Mouse (Mus musculus) left cerebral cortex, adult 8-10 months (tissue): ENCODE data around the gene Pigm. TPM values are rescaled to one million over a fixed set of nuclear protein-coding genes. Genes with fewer than 3 reads are reported as not detected.

Source experiments
- DNase-seq, 2 experiments: peaks; one replicate each; pipeline ENCODE4 v3.0.0; 2022; ENCODE audit warnings: low spot score in 2 of 2
- total RNA-seq, 4 experiments: library from RNA; stranded (reverse); gene quantifications; 2 replicates each; pipeline ENCODE4 v1.2.4; 2022

The Pigm gene
- total RNA-seq, 4 experiments from 2014 or later, result 8.0 to 8.7 (median 8.1) TPM

DNA sequence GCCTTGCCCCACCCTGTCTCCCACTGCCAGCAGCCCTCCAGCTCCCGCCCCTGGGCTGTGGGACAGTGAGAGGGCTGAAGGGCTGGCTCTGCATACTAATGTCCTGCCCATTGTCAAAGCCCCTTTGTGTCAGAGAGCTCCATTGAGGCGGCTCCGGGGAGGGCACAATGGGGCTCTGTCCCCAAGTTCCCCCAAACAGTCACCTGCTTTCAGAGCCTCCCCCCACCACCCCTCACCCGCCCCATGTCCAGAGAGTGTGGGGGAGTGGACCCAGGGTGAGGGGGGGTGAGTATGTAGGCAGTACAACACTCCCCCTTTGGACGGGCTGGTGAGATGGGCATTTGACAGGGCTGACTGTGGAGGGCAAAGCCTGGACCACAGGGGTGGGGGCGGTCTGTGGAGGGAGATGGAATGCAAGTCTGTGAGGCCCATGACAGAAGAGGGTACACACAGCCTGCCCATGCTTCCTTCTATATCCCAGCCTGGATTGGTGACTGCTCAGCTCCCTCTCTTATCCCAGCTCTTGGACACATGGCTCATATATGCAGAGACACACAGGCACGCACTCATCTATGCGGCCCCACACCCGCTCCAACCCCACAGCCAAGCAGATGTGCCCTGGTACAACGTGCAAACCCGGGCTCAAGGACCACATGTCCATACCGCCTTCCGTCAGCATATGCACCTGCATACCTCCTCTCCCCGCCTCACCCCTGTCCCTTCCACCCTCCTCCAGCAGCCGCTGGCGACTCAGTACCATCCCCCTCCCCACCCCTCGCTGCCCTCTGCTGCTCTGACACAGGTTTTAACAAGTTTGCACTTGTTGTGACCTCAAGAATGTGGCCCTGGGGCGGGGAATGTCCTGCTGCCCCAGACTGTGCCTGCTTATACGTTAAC is 26.2 kb upstream of the Pigm start:
- peak; percentile 43 to 89 for DNase-seq

DNA sequence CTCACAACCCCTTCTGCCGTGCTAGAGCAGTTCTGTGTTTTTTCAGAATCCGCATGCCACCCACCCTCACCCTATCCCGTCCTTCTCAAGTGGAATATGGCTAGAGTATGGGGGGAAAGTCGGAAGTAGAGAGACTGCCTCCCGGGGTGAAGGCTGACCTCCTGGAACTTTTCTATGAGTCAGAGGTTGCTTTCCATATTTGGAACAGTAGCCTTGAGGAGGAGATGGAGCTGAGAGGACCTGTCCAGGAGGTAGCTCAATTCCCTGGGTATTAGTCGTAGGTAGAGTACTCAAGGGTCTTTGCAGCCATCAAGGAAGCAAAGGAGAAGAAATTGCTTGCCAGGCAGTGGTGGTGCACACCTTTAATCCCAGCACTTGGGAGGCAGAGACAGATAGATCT is 24.3 kb upstream of the Pigm start:
- DNase-seq, result no peak

DNA sequence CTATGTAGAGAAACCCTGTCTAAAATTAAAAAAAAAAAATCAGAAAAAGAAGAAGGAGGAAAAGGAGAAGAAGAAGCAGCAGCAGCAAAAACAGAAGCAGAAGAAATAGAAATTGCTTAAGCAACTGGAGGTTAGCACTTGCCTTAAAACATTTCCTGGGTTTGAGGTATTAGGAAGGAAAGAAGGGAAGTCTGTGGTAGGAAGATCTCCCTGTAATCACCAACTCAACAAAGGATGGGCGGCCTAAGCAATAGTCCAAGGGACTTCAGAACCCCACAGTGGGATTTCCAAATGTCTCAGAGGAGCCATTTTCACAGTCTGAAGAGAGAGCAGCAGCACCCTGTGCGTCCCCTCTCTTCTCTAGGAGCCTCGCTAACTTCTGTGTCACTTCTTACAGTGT is 23.9 kb upstream of the Pigm start:
- no peak for DNase-seq

DNA sequence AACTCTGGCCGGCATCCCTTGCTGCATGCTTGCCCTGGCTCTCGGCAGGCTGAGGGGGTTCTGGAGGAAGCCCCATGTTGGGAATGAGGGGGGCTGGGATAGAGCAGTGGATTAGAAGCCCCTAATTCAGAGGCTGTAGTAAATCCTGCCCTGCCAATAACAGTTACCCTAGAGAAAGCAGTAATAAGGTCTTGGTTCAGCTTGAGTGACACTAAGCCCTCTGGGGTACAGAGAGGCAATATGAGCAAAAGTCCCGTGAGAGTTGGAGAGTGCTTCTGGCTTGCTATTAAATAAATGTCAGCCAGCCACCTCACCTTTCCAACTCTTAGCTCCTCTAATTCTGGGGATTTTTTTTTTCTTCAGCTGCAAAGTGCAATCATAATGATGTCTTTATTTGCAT is 21.0 kb upstream of the Pigm start:
- no peak for DNase-seq

DNA sequence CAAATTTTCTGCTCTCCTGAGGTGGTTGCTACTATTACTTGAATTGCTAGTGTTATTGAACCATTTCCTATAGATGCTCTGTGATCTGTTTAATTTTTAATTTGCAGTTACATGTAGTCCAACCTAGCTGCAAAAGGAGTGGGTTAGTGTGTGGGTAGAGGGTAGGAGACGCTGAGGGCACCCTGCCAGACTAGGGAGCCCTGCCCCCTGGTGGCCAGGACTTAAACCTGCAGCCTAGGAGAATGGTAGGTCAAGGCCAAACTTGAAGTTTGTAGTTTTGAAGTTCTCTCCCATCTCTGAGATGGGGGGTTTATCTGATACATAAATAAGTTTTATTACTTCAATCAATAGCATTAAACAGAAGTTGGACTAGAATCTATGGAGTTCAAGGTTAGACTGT is 18.8 kb upstream of the Pigm start:
- DNase-seq, result no peak

DNA sequence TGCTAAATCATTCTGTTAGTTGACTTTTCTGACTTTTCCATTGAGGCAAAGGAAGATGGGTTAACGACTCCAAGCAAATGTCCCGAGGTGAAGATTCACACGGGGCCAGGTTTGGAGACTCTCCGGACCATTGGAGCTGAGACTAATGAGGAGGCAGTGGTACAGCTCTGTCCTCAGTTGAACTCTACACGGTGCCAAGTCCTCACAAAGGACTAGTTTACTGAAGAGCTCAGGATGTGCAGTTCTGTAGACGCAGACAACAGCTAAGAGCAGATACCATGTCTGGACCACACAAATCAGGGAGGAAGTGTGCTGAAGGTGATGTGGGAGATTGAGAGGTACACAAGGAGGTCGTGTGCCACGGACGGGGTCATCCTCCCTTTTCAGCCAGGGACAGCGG is 18.0 kb upstream of the Pigm start:
- DNase-seq, result no peak

DNA sequence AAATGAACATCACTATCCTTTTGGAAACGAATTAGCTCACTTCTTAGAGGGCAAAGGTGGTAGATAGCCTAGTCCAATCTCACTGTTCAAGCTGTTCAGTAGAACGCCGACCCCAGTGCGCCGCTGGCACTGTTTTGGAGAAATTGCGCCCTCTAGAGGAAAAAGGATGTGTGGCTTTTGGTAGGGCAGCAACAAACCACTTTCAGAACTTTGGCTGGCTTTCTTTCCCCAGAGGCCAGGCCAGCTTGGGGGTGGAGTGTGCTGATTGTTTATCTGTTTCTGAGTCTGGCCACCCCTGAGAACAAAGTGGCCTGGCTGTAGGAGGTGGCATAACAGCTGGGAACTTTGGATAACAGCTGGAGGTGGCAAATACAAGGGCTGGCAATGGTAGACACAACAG is 11.7 kb upstream of the Pigm start:
- DNase-seq, result no peak

DNA sequence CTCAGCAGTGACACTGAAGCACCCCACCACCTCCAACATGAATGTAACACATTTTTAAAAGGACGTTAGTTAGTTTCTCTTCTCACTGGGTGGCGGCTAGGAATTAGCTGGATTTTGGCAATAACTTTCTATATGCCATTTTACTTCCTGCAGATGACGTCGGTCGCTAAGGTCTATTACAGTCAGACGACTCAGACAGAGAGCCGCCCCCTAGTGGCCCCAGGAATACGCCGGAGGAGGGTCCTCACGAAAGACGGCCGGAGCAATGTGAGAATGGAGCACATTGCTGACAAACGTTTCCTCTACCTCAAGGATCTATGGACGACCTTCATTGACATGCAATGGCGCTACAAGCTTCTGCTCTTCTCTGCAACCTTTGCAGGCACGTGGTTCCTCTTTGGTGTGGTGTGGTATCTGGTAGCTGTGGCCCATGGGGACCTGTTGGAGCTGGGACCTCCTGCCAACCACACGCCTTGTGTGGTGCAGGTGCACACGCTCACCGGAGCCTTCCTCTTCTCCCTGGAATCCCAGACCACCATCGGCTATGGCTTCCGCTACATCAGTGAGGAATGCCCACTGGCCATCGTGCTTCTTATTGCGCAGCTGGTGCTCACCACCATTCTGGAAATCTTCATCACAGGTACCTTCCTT is 7.5 kb upstream of the Pigm start:
- DNase-seq, result no peak

DNA sequence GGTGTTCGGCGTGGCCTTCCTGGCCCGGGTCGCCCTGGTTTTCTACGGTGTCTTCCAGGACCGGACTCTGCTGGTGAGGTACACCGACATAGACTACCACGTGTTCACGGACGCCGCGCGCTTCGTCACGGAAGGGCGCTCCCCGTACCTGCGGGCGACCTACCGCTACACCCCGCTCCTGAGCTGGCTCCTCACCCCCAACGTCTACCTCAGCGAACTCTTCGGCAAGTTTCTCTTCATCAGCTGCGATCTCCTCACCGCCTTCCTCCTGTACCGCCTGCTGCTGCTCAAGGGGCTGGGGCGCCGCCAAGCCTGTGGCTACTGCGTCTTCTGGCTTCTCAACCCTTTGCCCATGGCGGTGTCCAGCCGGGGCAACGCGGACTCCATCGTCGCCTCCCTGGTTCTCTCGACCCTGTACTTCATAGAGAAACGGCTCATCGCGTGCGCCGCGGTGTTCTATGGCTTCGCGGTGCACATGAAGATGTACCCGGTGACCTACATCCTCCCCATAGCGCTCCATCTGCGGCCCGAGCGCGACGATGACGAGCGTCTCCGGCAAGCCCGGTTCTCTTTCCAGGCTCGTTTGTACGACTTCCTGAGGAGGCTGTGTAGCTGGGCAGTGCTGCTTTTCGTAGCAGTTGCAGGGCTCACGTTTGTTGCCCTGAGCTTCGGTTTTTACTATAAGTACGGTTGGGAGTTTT is 562 bp downstream of the Pigm start:
- no peak for DNase-seq

DNA sequence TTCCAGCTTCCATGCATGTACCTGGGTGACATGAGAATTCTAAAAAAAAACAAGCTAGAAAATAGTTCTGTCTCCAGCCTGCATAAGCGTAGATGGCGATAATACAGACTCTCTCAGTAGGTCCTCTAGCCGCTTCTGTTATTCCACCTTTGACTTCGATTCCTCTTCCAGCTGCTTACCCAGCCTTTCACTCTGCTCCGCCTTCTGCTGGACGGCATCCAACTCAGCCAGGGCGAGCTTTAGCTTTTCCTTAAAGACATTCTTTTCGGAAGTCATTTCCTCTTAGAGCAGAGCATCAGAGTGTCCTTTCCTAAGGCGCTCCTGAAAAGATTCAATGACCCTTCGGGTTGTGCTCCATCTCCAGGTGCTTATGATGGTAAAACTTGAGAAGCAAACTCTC is 3.7 kb downstream of the Pigm start:
- no peak for DNase-seq

DNA sequence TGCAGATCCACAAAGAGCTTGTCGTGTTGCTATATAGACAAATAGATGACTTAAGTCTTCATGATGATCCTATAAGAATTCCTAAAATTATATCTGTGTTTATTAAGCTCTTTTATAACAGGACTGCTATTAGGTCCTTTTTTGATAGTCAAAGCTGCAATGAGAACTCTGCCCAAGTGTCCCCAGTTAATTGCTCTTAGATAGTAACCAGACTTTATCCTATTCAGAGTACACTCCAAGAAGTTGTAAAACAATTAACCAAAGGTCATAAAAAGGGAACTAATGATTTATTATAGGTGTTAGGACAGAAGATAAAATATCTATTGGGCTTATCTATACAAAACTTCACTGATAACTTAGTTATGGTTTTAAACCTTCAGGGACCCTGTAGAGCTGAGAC is 5.7 kb downstream of the Pigm start:
- no peak for DNase-seq

DNA sequence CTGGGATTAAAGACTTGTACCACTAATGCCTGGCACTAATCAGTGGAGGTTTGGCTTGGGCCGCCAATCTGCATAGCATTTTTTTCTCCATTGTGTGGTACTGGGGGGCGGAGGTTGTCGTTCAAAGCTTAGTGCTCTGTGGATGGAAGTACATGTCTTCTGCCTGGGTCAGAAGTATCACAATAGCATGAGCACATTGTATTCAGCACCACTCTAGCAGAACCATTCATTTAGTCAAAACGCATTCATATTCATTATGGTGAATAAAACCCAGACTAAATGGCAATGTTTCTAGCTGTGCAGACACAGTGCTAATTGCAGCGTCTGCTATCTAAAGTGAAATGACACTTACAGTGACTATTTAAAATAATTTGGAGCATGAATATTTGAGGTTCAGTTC is 10.9 kb downstream of the Pigm start:
- no peak for DNase-seq

DNA sequence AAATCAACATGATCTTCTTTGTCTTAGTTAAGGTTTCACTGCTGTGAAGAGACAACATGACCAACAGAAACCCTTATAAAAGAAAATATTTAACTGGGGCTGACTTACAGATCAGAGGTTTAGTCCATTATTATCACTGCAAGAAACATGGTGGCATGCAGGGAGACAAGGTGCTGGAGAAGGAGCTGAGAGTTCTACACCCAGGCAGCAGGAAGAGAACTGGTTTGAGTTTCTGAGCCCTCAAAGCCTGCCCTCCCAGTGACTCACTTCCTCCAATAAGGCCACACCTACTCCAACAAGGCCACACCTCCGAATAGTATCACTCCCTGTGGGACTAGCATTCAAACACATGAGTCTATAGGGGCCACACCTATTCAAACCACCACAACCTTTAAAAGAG is 14.4 kb downstream of the Pigm start:
- DNase-seq, result no peak

DNA sequence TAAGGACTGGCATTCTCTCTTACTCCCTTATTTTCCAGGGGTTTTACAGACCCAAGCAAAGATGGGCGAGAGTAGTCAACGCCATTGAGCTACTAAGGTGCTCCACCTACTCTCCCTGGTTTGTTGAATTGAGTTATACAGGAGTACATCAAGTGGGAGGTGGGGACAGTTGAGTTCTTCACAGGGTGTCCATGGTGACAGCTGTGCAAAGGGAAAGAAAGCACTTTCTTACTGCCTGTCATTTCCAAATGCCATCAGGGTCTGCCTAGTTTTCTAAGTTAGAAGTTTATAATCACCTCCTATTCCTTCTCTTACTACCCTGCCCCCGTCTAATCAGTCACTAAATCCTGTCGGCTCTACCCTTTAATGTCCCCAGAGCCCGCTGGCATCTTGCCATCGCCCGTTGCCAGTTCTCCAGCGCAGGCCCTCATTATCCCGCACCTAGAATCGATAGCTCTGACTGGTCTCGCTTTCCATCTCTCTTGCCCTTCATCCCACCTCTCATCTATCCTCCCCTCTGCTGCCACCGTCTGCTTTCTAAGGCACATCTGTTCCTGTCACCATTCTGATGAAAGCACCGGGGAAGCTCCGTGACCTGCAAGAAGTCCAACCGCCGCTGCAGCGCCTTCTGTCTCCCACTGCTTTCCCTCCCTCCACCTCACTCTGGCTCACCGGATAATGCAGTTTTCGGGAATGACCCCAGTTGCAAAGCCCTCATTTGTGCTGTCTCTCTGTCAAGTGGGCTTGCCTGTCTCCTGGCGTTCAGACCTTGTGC is 15.6 kb downstream of the Pigm start:
- DNase-seq, result no peak

DNA sequence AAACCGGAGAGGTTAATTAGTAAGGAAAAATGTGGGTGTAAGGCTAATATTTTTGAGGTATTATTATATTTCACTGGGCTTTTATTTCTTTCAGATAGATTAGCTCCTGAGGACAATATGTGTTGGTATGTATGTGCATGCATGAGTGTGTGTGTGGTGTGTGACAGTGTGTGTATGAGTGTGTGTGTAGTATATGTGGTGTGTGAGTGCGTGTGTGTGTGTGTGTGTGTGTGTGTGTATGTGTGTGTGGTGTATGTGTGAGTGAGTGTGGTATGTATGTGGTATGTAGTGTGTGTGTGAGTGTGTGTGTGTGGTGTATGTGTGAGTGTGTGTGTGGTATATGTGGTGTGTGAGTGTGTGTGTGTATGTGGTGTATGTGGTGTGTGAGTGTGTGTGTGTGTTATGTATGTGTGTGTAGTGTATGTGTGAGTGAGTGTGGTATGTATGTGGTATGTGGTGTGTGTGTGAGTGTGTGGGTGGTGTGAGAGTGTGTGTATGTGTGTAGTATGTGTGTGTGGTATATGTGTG is 16.4 kb downstream of the Pigm start:
- no peak for DNase-seq

DNA sequence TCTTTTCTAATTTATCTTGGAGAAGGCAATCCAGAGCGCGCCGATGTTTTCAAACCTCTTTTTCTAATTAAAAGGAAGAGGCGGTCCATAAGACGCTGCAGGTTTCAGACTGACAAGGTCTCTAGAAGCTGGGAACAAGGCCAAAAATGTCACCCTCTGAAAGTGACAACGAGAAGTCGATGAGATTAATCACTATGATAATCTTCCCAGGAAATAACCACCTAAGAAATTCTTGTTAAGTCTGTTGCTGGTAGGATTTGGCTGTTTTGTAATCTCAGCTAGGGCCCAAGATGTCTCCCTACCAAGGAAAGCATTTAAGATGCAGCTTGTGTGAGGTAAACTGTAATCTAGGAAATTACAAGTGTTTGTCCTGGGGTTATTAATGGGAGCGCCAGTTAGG is 17.4 kb downstream of the Pigm start:
- no peak for DNase-seq

DNA sequence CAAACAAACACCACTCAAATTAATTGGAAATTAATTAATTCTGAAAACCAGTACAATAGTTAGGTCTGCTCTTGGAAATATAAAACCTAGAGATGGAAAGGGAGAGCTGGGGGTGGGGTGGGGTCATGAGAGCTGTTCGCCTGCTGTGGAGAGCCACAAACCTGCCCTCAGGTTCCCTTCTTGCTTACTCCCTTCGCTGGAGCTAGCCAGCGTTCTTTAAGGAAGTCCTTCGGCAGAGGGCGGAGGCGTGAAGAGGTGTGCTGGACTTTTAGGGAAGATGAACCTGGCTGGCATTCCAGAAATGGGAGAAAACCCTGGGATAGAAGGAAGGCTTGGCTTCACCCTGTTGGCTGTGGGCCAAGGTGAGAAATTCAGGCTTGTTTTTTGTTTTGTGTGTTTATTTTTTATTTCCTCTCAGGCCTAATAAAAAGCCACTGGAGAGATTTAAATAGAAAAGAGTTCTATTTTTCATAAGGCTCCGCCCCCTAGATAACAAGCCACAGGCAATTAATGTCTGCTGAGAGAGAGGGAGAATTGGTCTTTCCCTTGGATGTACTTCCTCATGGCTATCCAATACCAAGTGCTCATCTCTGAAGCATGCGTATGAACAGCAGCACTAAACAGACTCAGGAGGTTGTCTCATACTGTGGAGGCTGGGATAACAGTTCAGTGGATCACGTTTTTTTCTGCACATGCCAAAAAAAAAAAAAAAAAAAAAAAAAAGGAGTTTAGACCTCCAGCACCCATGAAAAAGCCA is 20.8 kb downstream of the Pigm start:
- DNase-seq, result no peak

DNA sequence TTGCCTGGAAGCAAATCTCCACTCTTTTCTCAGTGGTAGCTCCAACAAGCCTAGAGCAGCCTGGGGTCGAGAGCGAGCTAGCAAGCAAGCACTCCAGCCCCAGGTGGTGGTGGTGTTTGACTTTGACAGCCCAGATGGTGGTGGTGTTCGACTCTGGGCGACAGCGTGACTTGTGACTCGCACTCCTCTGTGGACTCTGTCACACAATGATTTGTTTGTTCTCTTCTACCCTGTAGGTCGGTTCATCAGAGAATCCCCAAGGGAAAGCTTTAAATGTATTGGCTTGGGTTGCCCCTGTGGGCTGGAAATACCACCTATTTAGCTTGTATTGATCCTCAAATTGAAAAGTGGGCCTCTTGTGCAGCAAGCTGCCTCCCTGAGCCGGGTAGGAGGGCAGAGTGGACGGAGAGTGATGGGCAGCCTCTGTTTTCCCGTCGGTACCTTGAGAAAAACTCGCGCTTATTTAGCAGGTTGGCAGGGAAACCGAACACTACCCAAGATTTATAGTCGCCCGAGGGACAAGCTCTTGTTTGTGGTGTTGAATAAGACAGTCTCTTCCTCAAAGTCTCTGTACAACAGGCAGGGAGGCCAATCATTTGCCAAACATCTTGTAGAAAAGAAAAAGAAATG is 29.8 kb downstream of the Pigm start:
- no peak for DNase-seq

DNA sequence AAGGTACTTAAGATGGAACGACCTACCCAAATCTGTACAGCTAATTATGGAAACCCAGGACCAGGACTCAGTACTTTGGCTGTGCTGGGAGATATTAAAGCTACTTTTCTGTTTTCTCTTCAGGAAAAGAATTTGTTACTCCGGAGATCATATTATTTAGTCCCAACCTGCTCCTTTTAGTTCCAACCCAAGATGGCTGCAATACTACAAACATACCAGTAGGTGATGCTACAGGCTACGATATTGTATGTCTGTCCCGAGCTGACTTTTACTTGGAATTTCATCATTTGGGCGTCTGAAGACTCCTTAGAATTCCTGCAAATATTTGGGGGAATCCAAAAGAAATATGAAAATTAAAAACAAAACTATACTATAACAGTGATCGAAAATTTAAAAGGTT is 32.6 kb downstream of the Pigm start:
- DNase-seq, result no peak

DNA sequence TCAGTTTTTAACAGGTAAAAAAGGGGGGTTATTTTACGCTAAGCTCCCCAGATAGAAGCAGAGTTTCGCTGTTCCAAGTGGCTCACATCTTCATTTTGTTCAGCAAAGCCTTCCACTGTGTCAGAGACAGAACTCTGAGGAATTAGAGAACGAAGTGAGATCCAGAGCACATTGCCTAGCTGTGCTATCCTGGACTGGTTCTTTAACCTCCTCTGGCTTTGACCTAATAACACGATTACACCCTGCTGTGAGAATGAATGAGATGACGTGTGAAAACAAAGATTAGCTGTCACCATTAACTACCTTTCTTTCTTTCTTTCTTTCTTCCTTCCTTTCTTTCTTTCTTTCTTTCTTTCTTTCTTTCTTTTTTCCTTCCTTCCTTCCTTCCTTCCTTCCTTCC is 33.1 kb downstream of the Pigm start:
- DNase-seq, result no peak
